Mouse (Mus musculus): ENCODE results near the gene Sart3.

- TF ChIP-seq CTCF (IDR thresholded peaks at IDR 0.05; ENCODE audit: borderline replicate concordance, extremely low read depth, insufficient read depth, insufficient read length) (peak; percentile 92), POLR2A (IDR thresholded peaks at IDR 0.05; ENCODE audit: borderline replicate concordance, extremely low read depth, insufficient read depth, insufficient read length, poor library complexity, severe bottlenecking) (no peak)
These were observed 43.4 kb upstream of the Sart3 start for GRCm38 (mm10) chr5:113815638-113816152.

Data from brain, embryonic 14.5 days (tissue).